Mouse (Mus musculus): ENCODE measurements around the gene Ugp2. TPM values are rescaled to one million over a fixed set of nuclear protein-coding genes. Genes with fewer than 3 reads are reported as not detected.

Gene Ugp2
- total and polyA plus RNA-seq, 3 experiments, result 5.9 to 6.3 TPM; not detected in 1

- H3K4me3 ChIP-seq (ENCODE audit: control insufficient read depth in 1 of 2, insufficient read depth in 1 of 2, low read depth in 2 of 2, low read length in 2 of 2), result no peak overlapping the region
- H3K27ac ChIP-seq (ENCODE audit: control insufficient read depth, low read depth, low read length), result no peak overlapping the region
- H3K9ac ChIP-seq (ENCODE audit: control insufficient read depth, low read depth, low read length, poor library complexity, severe bottlenecking), result no peak overlapping the region
- H3K27me3 ChIP-seq (ENCODE audit: control insufficient read depth in 1 of 2, insufficient read depth in 2 of 2, low read length in 2 of 2), result no peaks in the 10 kb centered on the region
- H3K9me3 ChIP-seq (replicated peaks; ENCODE audit: insufficient read depth, low read length), result no peaks in the 10 kb centered on the region
- TF ChIP-seq ZKSCAN1 (IDR thresholded peaks at IDR 0.05; ENCODE audit: low read depth, low read length), result no peak
- TF ChIP-seq TAL1 (IDR thresholded peaks at IDR 0.05; ENCODE audit: low read length), result no peak
- no peak for TF ChIP-seq SMC3 (IDR thresholded peaks at IDR 0.05; ENCODE audit: low read depth, low read length)
- no peak for TF ChIP-seq RAD21 (IDR thresholded peaks at IDR 0.05; ENCODE audit: low read depth, low read length)
- no peak for TF ChIP-seq ELF1 (IDR thresholded peaks at IDR 0.05; ENCODE audit: low read depth, low read length)
- no peak for TF ChIP-seq MAX (IDR thresholded peaks at IDR 0.05; ENCODE audit: low read length)
- no peak for TF ChIP-seq EP300 (IDR thresholded peaks at IDR 0.05; ENCODE audit: low read depth in 1 of 2, low read length in 2 of 2)
- TF ChIP-seq MAFK (IDR thresholded peaks at IDR 0.05; ENCODE audit: borderline replicate concordance, low read depth, low read length), result no peak
- no peak for TF ChIP-seq CHD1 (IDR thresholded peaks at IDR 0.05; ENCODE audit: low read depth, low read length)
- no peak for TF ChIP-seq ZMIZ1 (IDR thresholded peaks at IDR 0.05; ENCODE audit: low read depth, low read length)
- no peak for TF ChIP-seq USF2 (IDR thresholded peaks at IDR 0.05; ENCODE audit: borderline replicate concordance in 1 of 2, insufficient read depth in 1 of 2, low read depth in 1 of 2, low read length in 2 of 2)
- no peak for TF ChIP-seq GATA1 (IDR thresholded peaks at IDR 0.05; ENCODE audit: low read depth, low read length)
- no peaks in the 10 kb centered on the region for H3K79me2 ChIP-seq (ENCODE audit: control insufficient read depth, insufficient read depth, low read length, poor library complexity)
- no peaks in the 10 kb centered on the region for H3K4me1 ChIP-seq (ENCODE audit: control insufficient read depth in 1 of 2, insufficient read depth in 2 of 2, low read length in 2 of 2)
- no peak for DNase-seq (ENCODE audit: low read depth, low spot score)
- H3K36me3 ChIP-seq (ENCODE audit: control insufficient read depth in 1 of 2, insufficient read depth in 2 of 2, low read length in 2 of 2), result no peaks in the 10 kb centered on the region; a peak in 1 of 4 replicates
Measured at GRCm38 (mm10) chr11:21332639-21333295, 38.2 kb downstream of the Ugp2 start.

GRCm38 (mm10) chr11:21328141-21328540 is 42.9 kb downstream of the Ugp2 start:
- Histone ChIP-seq H3K9me3 (replicated peaks; ENCODE audit: insufficient read depth, low read length) (no peaks in the 10 kb centered on the region), H3K36me3 (ENCODE audit: control insufficient read depth in 1 of 2, insufficient read depth in 2 of 2, low read length in 2 of 2) (no peaks in the 10 kb centered on the region; a peak in 1 of 4 replicates), H3K79me2 (ENCODE audit: control insufficient read depth, insufficient read depth, low read length, poor library complexity) (no peaks in the 10 kb centered on the region), H3K9ac (ENCODE audit: control insufficient read depth, low read depth, low read length, poor library complexity, severe bottlenecking) (no peak overlapping the region), H3K4me3 (ENCODE audit: control insufficient read depth in 1 of 2, insufficient read depth in 1 of 2, low read depth in 2 of 2, low read length in 2 of 2) (no peak overlapping the region), H3K27me3 (ENCODE audit: control insufficient read depth in 1 of 2, insufficient read depth in 2 of 2, low read length in 2 of 2) (no peaks in the 10 kb centered on the region), H3K27ac (ENCODE audit: control insufficient read depth, low read depth, low read length) (no peak overlapping the region), H3K4me1 (ENCODE audit: control insufficient read depth in 1 of 2, insufficient read depth in 2 of 2, low read length in 2 of 2) (no peaks in the 10 kb centered on the region)
- TF ChIP-seq NELFE (IDR thresholded peaks at IDR 0.05; ENCODE audit: low read depth, low read length), result no peak
- TF ChIP-seq SIN3A (IDR thresholded peaks at IDR 0.05; ENCODE audit: low read length), result 0 out of 2 replicates have a peak, but pooled peaks have one; percentile 24
- no peak for TF ChIP-seq UBTF (IDR thresholded peaks at IDR 0.05; ENCODE audit: borderline replicate concordance, insufficient read depth, low read depth, low read length)
- DNase-seq (ENCODE audit: low read depth, low spot score), result no peak
